Mouse (Mus musculus): ENCODE measurements at regions not wholly inside any gene's neighbourhood (a gene's known extent, or its start where the extent isn't known, plus 50 kb on each side); places are given as distances from the start of the nearest gene placed in this dataset.

GRCm38 (mm10) chr4:31337980-31338379, 625.9 kb upstream of the Map3k7 start:
- TF ChIP-seq CTCF (IDR thresholded peaks at IDR 0.05; ENCODE audit: control insufficient read depth, insufficient read depth, insufficient replicate concordance, low read depth, low read length) (no peak), POLR2A (IDR thresholded peaks at IDR 0.05; ENCODE audit: control insufficient read depth, low read depth, low read length) (no peak)
